8 mouse cellular contexts compared by ENCODE assay signal in genomic region chr12:82932706-82933461, GRCm38 (mm10).
DNase-seq lines count a peak whose midpoint lies in the region; ATAC-seq lines count a peak whose summit lies in the region.

No protein-coding gene starts in this region.

- H3K27ac ChIP-seq in heart, embryonic 11.5 days (ENCODE audit: low read depth, low read length) = no peak overlapping the region

- H3K9me3 ChIP-seq in heart, embryonic 11.5 days (replicated peaks; ENCODE audit: control insufficient read depth, low read length) = no peaks in the 10 kb centered on the region

- no peak for ATAC-seq in heart, embryonic 11.5 days (replicated peaks; ENCODE audit: insufficient number of reproducible peaks, low FRiP score, low TSS enrichment)
- ATAC-seq in megakaryocyte progenitor cell, adult 5-6 weeks (replicated peaks; ENCODE audit: poor library complexity) = no peak

- no peaks in the 10 kb centered on the region for H3K36me3 ChIP-seq in heart, embryonic 11.5 days (ENCODE audit: control insufficient read depth, insufficient read depth, low read length)

- no peak overlapping the region for H3K4me3 ChIP-seq in heart, embryonic 11.5 days (ENCODE audit: low read depth, low read length)

- peak; percentile 98 for DNase-seq in heart, adult 11 months
- peak; percentile 57 for DNase-seq in right cerebral cortex, postnatal 4 days
- DNase-seq in right cerebral cortex, postnatal 25 days = no peak
- peak; percentile 84 to 89 for DNase-seq in heart, adult 18-20 months
- DNase-seq in lung, adult 18-20 months = peak; percentile 25 to 31
- no peak for DNase-seq in embryo, embryonic 11 days

- H3K9ac ChIP-seq in heart, embryonic 11.5 days (ENCODE audit: low read depth, low read length) = no peak overlapping the region

- no peaks in the 10 kb centered on the region for H3K27me3 ChIP-seq in heart, embryonic 11.5 days (ENCODE audit: control insufficient read depth, insufficient read depth, low read length)

- H3K4me2 ChIP-seq in heart, embryonic 11.5 days = no peak overlapping the region

- WGBS in heart, embryonic 11.5 days (ENCODE audit: insufficient replicate concordance) = 63% methylated on average over 14 of the region's 14 CpGs

- H3K4me1 ChIP-seq in heart, embryonic 11.5 days (ENCODE audit: control insufficient read depth, insufficient read depth, low read length) = peaks cover 11% of the 10 kb centered on the region

Comparison
In these comparisons a context has a peak if more than half of its experiments do, and no peak if none do; other contexts are left out.
1. DNase-seq: peak in heart, adult 11 months (single experiment), right cerebral cortex, postnatal 4 days (single experiment), heart, adult 18-20 months (2 of 2) and lung, adult 18-20 months (2 of 2); none in right cerebral cortex, postnatal 25 days (single experiment) and embryo, embryonic 11 days (single experiment).